Mouse (Mus musculus) kidney, adult 2 months (tissue): Measurements from ENCODE around the gene Prr3. TPM values are rescaled to one million over a fixed set of nuclear protein-coding genes. Genes with fewer than 3 reads are reported as not detected.

Experiments used
- DNase-seq: peaks from one replicate; pipeline ENCODE4 v3.0.0; 2021
- H3K27ac ChIP-seq: fragments of 200-500 bp; 2 replicates; pipeline ENCODE4 v1.5.1; 2012; ENCODE audit warnings: low read depth, low read length, control low read depth, inconsistent platforms; ENCODE audit not compliant: insufficient read depth
- H3K27me3 ChIP-seq: fragments of 200-500 bp; replicated peaks from 2 replicates; pipeline ENCODE4 v1.6.1; 2012; ENCODE audit warnings: mild to moderate bottlenecking, moderate library complexity, low read length, inconsistent platforms; ENCODE audit not compliant: control insufficient read depth, insufficient read depth
- H3K36me3 ChIP-seq: fragments of 200-500 bp; 2 replicates; pipeline ENCODE4 v1.6.1; 2012; ENCODE audit warnings: mild to moderate bottlenecking, moderate library complexity, low read length, inconsistent platforms; ENCODE audit not compliant: control insufficient read depth, insufficient read depth
- H3K4me1 ChIP-seq: fragments of 200-500 bp; 2 replicates; pipeline ENCODE4 v1.6.1; 2011; ENCODE audit warnings: low read length; ENCODE audit not compliant: control insufficient read depth, insufficient read depth
- H3K4me3 ChIP-seq: fragments of 200-500 bp; 2 replicates; pipeline ENCODE4 v1.5.1; 2011; ENCODE audit warnings: mild to moderate bottlenecking, low read depth, low read length, control low read depth; ENCODE audit not compliant: insufficient read depth
- CTCF ChIP-seq: fragments of 200-500 bp; conservative IDR thresholded peaks from 2 replicates; pipeline ENCODE4 v1.5.1; 2011; ENCODE audit warnings: low read depth, mild to moderate bottlenecking, control low read depth, low read length, moderate library complexity, mixed read lengths; ENCODE audit not compliant: insufficient read depth, insufficient read length
- POLR2A ChIP-seq: fragments of 200-500 bp; IDR thresholded peaks from one replicate; pipeline ENCODE4 v1.6.1; 2011; ENCODE audit warnings: low read depth, low read length, control low read depth
- WGBS: fragments of 180-500 bp; shearing (Covaris S2); methylation state at CpG from one replicate; pipeline ENCODE4 v1.1.7; 2018; 5-methylcytosine and 5-hydroxymethylcytosine counted together
- polyA plus RNA-seq: library from polyadenylated mRNA; depleted of rRNA; stranded (reverse); fragments of >200 nt; gene quantifications from 2 replicates; pipeline ENCODE4 v1.2.3, GENCODE M21; 2012

Gene Prr3
- polyA plus RNA-seq, 1 experiment: 18.5 TPM

- TF ChIP-seq POLR2A (no peak), CTCF (no peak)
- Histone ChIP-seq H3K27me3 (no peaks in the 10 kb centered on the region), H3K4me3 (no peak overlapping the region)
Measured at GRCm38 (mm10) chr17:35998545-35999305, 18.7 kb upstream of the Prr3 start.

GRCm38 (mm10) chr17:35997713-35998510, 17.9 kb upstream of the Prr3 start:
- DNase-seq: peak; percentile 32
- no peaks in the 10 kb centered on the region for H3K27me3 ChIP-seq
- no peak overlapping the region for H3K27ac ChIP-seq
- no peak for TF ChIP-seq POLR2A
- TF ChIP-seq CTCF: no peak; the same call in 1 of the 2 replicates
- H3K4me3 ChIP-seq: no peak overlapping the region
- H3K4me1 ChIP-seq: no peaks in the 10 kb centered on the region; the same call in 1 of the 2 replicates
- H3K36me3 ChIP-seq: no peaks in the 10 kb centered on the region
- 49% methylated on average over 12 of the region's 12 CpGs for WGBS

More at GRCm38 (mm10) chr17:35998545-35999305, 18.7 kb upstream of the Prr3 start:
- Histone ChIP-seq H3K4me1 (no peaks in the 10 kb centered on the region; the same call in 1 of the 2 replicates), H3K27ac (no peak overlapping the region), H3K36me3 (no peaks in the 10 kb centered on the region)
- WGBS: 72% methylated on average over 6 of the region's 6 CpGs
- DNase-seq: no peak

- no peaks in the 10 kb centered on the region for H3K36me3 ChIP-seq
- H3K4me3 ChIP-seq: no peak overlapping the region
- under 1% methylated on average over 11 of the region's 11 CpGs for WGBS
- H3K27me3 ChIP-seq: no peaks in the 10 kb centered on the region
- peak; percentile 100 for TF ChIP-seq CTCF
- TF ChIP-seq POLR2A: no peak
- peak; percentile 99 for DNase-seq
- no peak overlapping the region for H3K27ac ChIP-seq
- no peaks in the 10 kb centered on the region; the same call in 1 of the 2 replicates for H3K4me1 ChIP-seq
Measured at GRCm38 (mm10) chr17:35996949-35997348, 16.9 kb upstream of the Prr3 start.

GRCm38 (mm10) chr17:35994879-35995240, 14.8 kb upstream of the Prr3 start:
- WGBS: under 1% methylated on average over 14 of the region's 14 CpGs
- H3K27ac ChIP-seq: no peak overlapping the region

GRCm38 (mm10) chr17:35994175-35994878, 14.3 kb upstream of the Prr3 start:
- Histone ChIP-seq H3K4me3 (peak overlapping the region; percentile 66), H3K36me3 (no peaks in the 10 kb centered on the region), H3K27ac (peak overlapping the region; percentile 58; the same call in 1 of the 2 replicates), H3K27me3 (no peaks in the 10 kb centered on the region), H3K4me1 (no peaks in the 10 kb centered on the region; the same call in 1 of the 2 replicates)
- TF ChIP-seq POLR2A: peak; percentile 79
- TF ChIP-seq CTCF: no peak
- 2% methylated on average over 31 of the region's 31 CpGs for WGBS
- peak; percentile 92 for DNase-seq

More at GRCm38 (mm10) chr17:35994879-35995240, 14.8 kb upstream of the Prr3 start:
- Histone ChIP-seq H3K4me1 (no peaks in the 10 kb centered on the region; the same call in 1 of the 2 replicates), H3K27me3 (no peaks in the 10 kb centered on the region), H3K4me3 (peak overlapping the region; percentile 66), H3K36me3 (no peaks in the 10 kb centered on the region)
- peak; percentile 16 for DNase-seq
- TF ChIP-seq POLR2A (no peak), CTCF (no peak)

- Histone ChIP-seq H3K4me3 (0 out of 2 replicates have a peak overlapping the region, but pooled peaks have one; percentile 2), H3K27ac (no peak overlapping the region), H3K27me3 (no peaks in the 10 kb centered on the region), H3K4me1 (no peaks in the 10 kb centered on the region; the same call in 1 of the 2 replicates), H3K36me3 (no peaks in the 10 kb centered on the region)
- no peak for TF ChIP-seq POLR2A
- TF ChIP-seq CTCF: peak; percentile 100; the same call in 1 of the 2 replicates
- peak; percentile 79 for DNase-seq
- WGBS: 2% methylated on average over 17 of the region's 17 CpGs
Measured at GRCm38 (mm10) chr17:35993675-35994074, 13.6 kb upstream of the Prr3 start.

GRCm38 (mm10) chr17:35991781-35992180, 11.7 kb upstream of the Prr3 start:
- Histone ChIP-seq H3K4me1 (no peaks in the 10 kb centered on the region; the same call in 1 of the 2 replicates), H3K27me3 (no peaks in the 10 kb centered on the region), H3K27ac (no peak overlapping the region), H3K4me3 (no peak overlapping the region), H3K36me3 (no peaks in the 10 kb centered on the region)
- TF ChIP-seq POLR2A (no peak), CTCF (no peak)
- no peak for DNase-seq
- 34% methylated on average over 10 of the region's 10 CpGs for WGBS
